Mouse (Mus musculus): ENCODE measurements around the gene B4galnt3. TPM values are rescaled to one million over a fixed set of nuclear protein-coding genes. Genes with fewer than 3 reads are reported as not detected.

Gene B4galnt3
- polyA plus RNA-seq, 1 experiment = not detected

DNA sequence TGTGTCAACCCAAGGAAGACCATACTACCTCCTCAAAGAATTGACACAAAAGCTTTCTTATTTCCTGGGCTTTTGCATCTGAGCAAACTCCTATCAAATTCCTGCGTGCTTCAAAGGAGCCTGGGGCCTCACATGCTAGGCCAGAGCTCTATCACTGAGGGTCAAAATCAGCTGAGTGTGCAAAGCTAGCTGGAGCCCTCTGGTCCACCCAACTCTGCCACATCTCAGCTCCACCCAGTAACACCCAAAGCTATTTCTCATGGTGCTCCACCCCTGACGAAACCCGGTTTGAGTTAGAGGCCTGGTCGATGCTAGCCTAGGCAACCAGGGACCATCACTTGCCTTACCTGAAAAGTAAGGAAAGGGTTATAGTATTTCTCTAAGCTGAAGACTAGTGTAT, 39.2 kb downstream of the B4galnt3 start:
- TF ChIP-seq POLR2A (IDR thresholded peaks at IDR 0.05; ENCODE audit: low read depth, low read length) (no peak), CTCF (IDR thresholded peaks at IDR 0.05; ENCODE audit: borderline replicate concordance, insufficient read depth, low read length) (no peak)
- Histone ChIP-seq H3K4me1 (ENCODE audit: control insufficient read depth, insufficient read depth, low read length) (no peaks in the 10 kb centered on the region), H3K27ac (ENCODE audit: insufficient read depth, low read length) (no peak overlapping the region), H3K4me3 (ENCODE audit: insufficient read depth, low read length) (no peak overlapping the region)

DNA sequence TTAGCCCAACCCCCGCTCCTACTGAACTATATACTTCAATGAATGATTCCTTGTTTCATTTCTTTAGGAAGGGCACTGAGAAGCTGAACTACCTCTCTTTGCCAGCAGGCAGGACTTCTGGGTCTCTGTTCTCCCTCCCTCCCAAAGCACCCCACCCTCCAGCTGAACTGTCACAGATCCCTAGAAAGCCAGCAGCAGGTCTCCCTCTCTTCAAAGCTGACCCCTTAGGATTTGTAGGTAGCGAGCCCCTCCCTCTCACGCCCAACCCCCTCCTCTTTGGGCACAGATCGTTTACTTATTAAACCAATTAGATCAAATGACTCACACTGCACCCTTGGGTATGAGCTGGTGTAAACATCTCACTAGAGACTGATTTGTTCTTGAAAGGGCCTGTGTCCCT, 39.7 kb downstream of the B4galnt3 start:
- Histone ChIP-seq H3K4me3 (ENCODE audit: insufficient read depth, low read length) (no peak overlapping the region), H3K4me1 (ENCODE audit: control insufficient read depth, insufficient read depth, low read length) (no peaks in the 10 kb centered on the region), H3K27ac (ENCODE audit: insufficient read depth, low read length) (no peak overlapping the region)
- TF ChIP-seq CTCF (IDR thresholded peaks at IDR 0.05; ENCODE audit: borderline replicate concordance, insufficient read depth, low read length) (no peak), POLR2A (IDR thresholded peaks at IDR 0.05; ENCODE audit: low read depth, low read length) (no peak)

DNA sequence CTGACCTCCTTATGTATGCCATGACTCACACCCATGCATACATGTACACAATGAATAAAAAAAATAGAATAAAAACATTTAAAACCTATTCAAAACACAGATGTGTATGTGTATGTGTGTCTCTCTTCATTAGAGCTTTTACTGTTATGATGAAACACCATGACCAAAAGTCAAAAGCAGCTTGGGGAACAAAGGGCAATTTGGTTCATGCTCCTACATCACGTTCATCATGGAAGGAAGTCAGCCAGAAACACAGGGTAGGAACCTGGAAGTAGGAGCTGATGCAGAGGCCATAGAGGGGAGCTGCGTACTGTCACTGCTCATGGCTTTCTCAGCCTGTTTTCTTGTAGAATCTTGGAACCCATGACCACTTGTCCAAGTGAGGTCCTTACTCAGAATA, 41.6 kb downstream of the B4galnt3 start:
- no peak for TF ChIP-seq CTCF (IDR thresholded peaks at IDR 0.05; ENCODE audit: borderline replicate concordance, insufficient read depth, low read length)
- H3K4me1 ChIP-seq (ENCODE audit: control insufficient read depth, insufficient read depth, low read length) = no peaks in the 10 kb centered on the region
- H3K4me3 ChIP-seq (ENCODE audit: insufficient read depth, low read length) = no peak overlapping the region
- no peak overlapping the region for H3K27ac ChIP-seq (ENCODE audit: insufficient read depth, low read length)

GRCm38 (mm10) chr6:120251010-120251409, 43.3 kb downstream of the B4galnt3 start:
- TF ChIP-seq POLR2A (IDR thresholded peaks at IDR 0.05; ENCODE audit: low read depth, low read length) = no peak
- no peak for TF ChIP-seq CTCF (IDR thresholded peaks at IDR 0.05; ENCODE audit: borderline replicate concordance, insufficient read depth, low read length)
- Histone ChIP-seq H3K4me1 (ENCODE audit: control insufficient read depth, insufficient read depth, low read length) (no peaks in the 10 kb centered on the region), H3K27ac (ENCODE audit: insufficient read depth, low read length) (no peak overlapping the region), H3K4me3 (ENCODE audit: insufficient read depth, low read length) (no peak overlapping the region)

DNA sequence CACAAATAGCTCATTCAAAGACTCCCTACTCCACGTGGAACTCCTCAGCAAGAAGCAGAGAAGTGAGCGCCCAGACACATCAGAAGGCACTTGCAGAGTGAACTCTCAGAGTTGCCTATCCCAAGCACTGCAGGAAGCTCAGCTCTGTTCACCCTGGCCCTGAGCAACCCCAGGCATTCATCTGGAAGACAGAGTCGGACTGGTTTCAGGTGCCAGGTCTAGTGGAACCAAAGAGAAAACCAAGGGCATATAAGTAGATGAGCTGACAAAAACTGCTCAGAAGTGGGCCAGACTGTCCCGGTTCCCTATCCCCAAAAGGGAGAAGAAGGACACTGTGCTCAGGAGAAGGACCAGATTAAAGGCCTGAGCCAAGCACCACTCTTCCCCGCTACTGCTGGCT, 44.5 kb downstream of the B4galnt3 start:
- TF ChIP-seq POLR2A (IDR thresholded peaks at IDR 0.05; ENCODE audit: low read depth, low read length) (no peak), CTCF (IDR thresholded peaks at IDR 0.05; ENCODE audit: borderline replicate concordance, insufficient read depth, low read length) (no peak)
- H3K4me3 ChIP-seq (ENCODE audit: insufficient read depth, low read length) = no peak overlapping the region
- H3K4me1 ChIP-seq (ENCODE audit: control insufficient read depth, insufficient read depth, low read length) = no peaks in the 10 kb centered on the region
- H3K27ac ChIP-seq (ENCODE audit: insufficient read depth, low read length) = no peak overlapping the region

GRCm38 (mm10) chr6:120246676-120247075, 47.7 kb downstream of the B4galnt3 start:
- TF ChIP-seq POLR2A (IDR thresholded peaks at IDR 0.05; ENCODE audit: low read depth, low read length) = no peak
- TF ChIP-seq CTCF (IDR thresholded peaks at IDR 0.05; ENCODE audit: borderline replicate concordance, insufficient read depth, low read length) = no peak

GRCm38 (mm10) chr6:120243250-120243649, 51.1 kb downstream of the B4galnt3 start:
- TF ChIP-seq CTCF (IDR thresholded peaks at IDR 0.05; ENCODE audit: borderline replicate concordance, insufficient read depth, low read length) (no peak), POLR2A (IDR thresholded peaks at IDR 0.05; ENCODE audit: low read depth, low read length) (no peak)
- Histone ChIP-seq H3K27ac (ENCODE audit: insufficient read depth, low read length) (no peak overlapping the region), H3K4me3 (ENCODE audit: insufficient read depth, low read length) (no peak overlapping the region), H3K4me1 (ENCODE audit: control insufficient read depth, insufficient read depth, low read length) (no peaks in the 10 kb centered on the region)

More at GRCm38 (mm10) chr6:120246676-120247075, 47.7 kb downstream of the B4galnt3 start:
- Histone ChIP-seq H3K4me1 (ENCODE audit: control insufficient read depth, insufficient read depth, low read length) (no peaks in the 10 kb centered on the region), H3K4me3 (ENCODE audit: insufficient read depth, low read length) (no peak overlapping the region), H3K27ac (ENCODE audit: insufficient read depth, low read length) (no peak overlapping the region)

GRCm38 (mm10) chr6:120242530-120242929, 51.8 kb downstream of the B4galnt3 start:
- Histone ChIP-seq H3K4me3 (ENCODE audit: insufficient read depth, low read length) (no peak overlapping the region), H3K4me1 (ENCODE audit: control insufficient read depth, insufficient read depth, low read length) (no peaks in the 10 kb centered on the region), H3K27ac (ENCODE audit: insufficient read depth, low read length) (no peak overlapping the region)
- TF ChIP-seq CTCF (IDR thresholded peaks at IDR 0.05; ENCODE audit: borderline replicate concordance, insufficient read depth, low read length) (no peak), POLR2A (IDR thresholded peaks at IDR 0.05; ENCODE audit: low read depth, low read length) (no peak)

- H3K27ac ChIP-seq (ENCODE audit: insufficient read depth, low read length) = no peak overlapping the region
- H3K4me1 ChIP-seq (ENCODE audit: control insufficient read depth, insufficient read depth, low read length) = no peaks in the 10 kb centered on the region
Measured at GRCm38 (mm10) chr6:120241453-120241852, 52.9 kb downstream of the B4galnt3 start.

GRCm38 (mm10) chr6:120240461-120240860, 53.9 kb downstream of the B4galnt3 start:
- no peak for TF ChIP-seq POLR2A (IDR thresholded peaks at IDR 0.05; ENCODE audit: low read depth, low read length)
- no peak for TF ChIP-seq CTCF (IDR thresholded peaks at IDR 0.05; ENCODE audit: borderline replicate concordance, insufficient read depth, low read length)
- no peaks in the 10 kb centered on the region; the same call in 1 of the 2 replicates for H3K4me1 ChIP-seq (ENCODE audit: control insufficient read depth, insufficient read depth, low read length)
- H3K27ac ChIP-seq (ENCODE audit: insufficient read depth, low read length) = no peak overlapping the region

More at GRCm38 (mm10) chr6:120241453-120241852, 52.9 kb downstream of the B4galnt3 start:
- no peak overlapping the region for H3K4me3 ChIP-seq (ENCODE audit: insufficient read depth, low read length)
- no peak for TF ChIP-seq POLR2A (IDR thresholded peaks at IDR 0.05; ENCODE audit: low read depth, low read length)
- no peak for TF ChIP-seq CTCF (IDR thresholded peaks at IDR 0.05; ENCODE audit: borderline replicate concordance, insufficient read depth, low read length)

GRCm38 (mm10) chr6:120235874-120236273, 58.5 kb downstream of the B4galnt3 start:
- Histone ChIP-seq H3K27ac (ENCODE audit: insufficient read depth, low read length) (no peak overlapping the region), H3K4me3 (ENCODE audit: insufficient read depth, low read length) (no peak overlapping the region), H3K4me1 (ENCODE audit: control insufficient read depth, insufficient read depth, low read length) (peaks cover 3% of the 10 kb centered on the region; the same call in 1 of the 2 replicates)
- TF ChIP-seq CTCF (IDR thresholded peaks at IDR 0.05; ENCODE audit: borderline replicate concordance, insufficient read depth, low read length) = no peak
- no peak for TF ChIP-seq POLR2A (IDR thresholded peaks at IDR 0.05; ENCODE audit: low read depth, low read length)

More at GRCm38 (mm10) chr6:120240461-120240860, 53.9 kb downstream of the B4galnt3 start:
- no peak overlapping the region for H3K4me3 ChIP-seq (ENCODE audit: insufficient read depth, low read length)
